Mouse (Mus musculus) cerebellum, postnatal 10 days (tissue): ENCODE measurements at regions not wholly inside any gene's neighbourhood (a gene's known extent, or its start where the extent isn't known, plus 50 kb on each side); places are given as distances from the start of the nearest gene placed in this dataset.
A peak's percentile ranks its signal among the peaks of the same experiment; 100 is the strongest.
"Not testable (repeated sequence)": the region's sequence is repeated elsewhere in the genome, so short reads cannot be mapped to it uniquely, and the experiment has no call there.

Experiments
- DNase-seq, 2 experiments: peaks; one replicate each; pipeline ENCODE4 v3.0.0; 2021; ENCODE audit warnings: mixed read lengths in 2 of 2

- DNase-seq, result not testable (repeated sequence)
Measured at GRCm38 (mm10) chr19:3158149-3158548, 124.6 kb upstream of the Mrpl21 start.

DNA sequence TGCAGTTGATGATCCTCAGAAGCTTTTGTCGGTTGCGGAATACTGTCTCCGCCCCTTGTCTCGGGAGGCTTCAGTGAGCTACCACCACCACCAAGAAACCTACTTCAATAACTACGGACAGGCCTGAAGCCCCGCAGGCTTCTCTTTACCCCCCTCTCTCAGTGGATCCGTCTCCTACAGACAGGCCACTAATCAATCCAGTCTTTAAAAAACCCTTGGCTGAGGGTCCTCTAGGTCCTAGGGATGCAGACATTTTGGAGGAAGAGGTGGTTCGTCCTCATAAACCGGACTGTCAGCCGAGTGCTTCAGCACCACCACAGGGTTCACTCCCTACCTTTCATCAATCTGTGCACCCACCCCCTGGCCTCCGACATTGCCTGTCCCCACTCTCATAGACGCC lies 123.4 kb upstream of the Mrpl21 start:
- no peak for DNase-seq

DNA sequence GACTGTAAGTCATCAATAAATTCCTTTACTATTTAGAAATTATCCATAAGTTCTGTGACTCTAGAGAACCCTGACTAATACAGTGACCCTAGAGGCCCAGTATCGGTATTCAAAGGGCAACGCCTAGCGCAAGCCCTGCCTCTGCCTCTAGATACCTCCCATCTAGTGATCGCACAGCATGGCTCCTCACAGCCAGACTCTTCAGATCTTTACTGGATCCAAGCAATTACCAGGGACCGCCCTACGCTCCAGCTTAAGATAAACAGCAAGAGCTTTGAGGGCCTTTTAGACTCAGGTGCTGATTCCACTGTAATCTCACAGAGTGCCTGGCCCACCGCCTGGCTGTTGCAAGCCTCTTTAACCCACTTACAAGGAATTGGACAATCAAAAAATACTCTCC lies 115.0 kb upstream of the Mrpl21 start:
- DNase-seq, result no peak

DNA sequence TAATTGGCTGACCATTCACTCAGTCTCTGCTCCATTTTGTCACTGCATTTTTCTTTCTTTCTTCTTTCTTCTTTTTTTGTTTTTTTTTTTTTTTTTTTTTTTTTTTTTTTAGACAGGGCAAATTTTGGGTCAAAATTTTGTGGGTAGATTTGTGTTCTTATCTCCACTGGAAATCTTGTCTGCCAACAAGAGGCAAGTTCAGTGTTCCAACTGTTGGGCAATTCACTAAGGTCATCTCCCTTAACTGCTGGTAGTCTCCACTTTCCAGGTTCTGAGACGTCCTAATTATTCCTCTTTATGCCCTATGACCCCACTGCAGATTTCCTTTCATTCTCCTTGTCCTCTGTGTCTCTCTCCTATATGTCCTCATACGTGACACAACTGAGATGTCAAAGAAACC lies 100.1 kb upstream of the Mrpl21 start:
- no peak for DNase-seq

DNA sequence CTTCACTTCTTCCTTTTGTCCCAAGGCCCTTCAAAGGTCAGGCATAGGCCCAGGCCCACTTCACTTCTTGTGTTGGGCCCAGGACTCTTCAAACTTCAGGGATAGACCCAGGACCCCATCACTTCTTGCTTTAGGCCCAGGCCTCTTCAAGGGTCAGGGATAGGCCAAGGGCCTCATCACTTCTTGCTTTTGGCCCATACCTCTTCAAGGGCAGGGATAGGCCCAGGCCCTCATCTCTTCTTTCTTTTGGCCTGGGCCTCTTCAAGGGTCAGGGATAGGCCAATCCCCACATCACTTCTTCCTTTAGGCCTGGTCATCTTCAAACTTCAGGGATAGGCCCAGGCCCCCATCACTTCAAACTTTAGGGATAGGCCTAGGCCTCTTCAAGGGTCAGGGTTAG lies 90.1 kb upstream of the Mrpl21 start:
- no peak for DNase-seq

DNA sequence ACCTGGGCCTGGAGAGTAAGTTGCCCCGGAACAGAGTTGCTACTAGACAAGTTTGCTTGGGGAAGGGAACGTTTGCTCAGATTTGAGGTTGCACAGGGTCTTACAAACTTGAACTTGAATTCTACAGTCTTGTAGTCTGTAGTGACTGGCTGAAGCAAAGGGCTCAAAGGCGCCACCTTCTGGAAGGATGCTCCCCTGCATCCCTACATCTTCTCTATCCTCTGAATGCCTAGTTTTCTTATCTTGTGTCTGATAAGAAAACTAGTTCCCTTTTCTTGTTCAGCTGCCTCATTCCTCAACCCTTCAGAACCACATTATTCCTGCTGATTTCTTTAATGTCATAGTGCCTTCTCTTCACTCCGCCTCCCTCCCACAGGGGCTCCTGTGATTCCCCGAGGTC lies 78.2 kb upstream of the Mrpl21 start:
- peak; percentile 10 to 12 for DNase-seq

- DNase-seq, result not testable (repeated sequence)
Measured at GRCm38 (mm10) chr19:3205406-3205805, 77.3 kb upstream of the Mrpl21 start.

- DNase-seq, result peak; percentile 51 to 57
Measured at GRCm38 (mm10) chr19:3208283-3208682, 74.4 kb upstream of the Mrpl21 start.
